Mouse (Mus musculus) liver, embryonic 14.5 days (tissue): Measurements from ENCODE around the gene Wdr86. TPM values are rescaled to one million over a fixed set of nuclear protein-coding genes. Genes with fewer than 3 reads are reported as not detected.

Experiments used
- ATAC-seq: fragments of 200-750 bp; cut with Nextera tagmentation; 2 replicates; pipeline ENCODE4 v1.8.0; 2017; ENCODE audit warnings: moderate number of reproducible peaks, mild to moderate bottlenecking, moderate library complexity; ENCODE audit not compliant: insufficient read depth
- DNase-seq, 3 experiments: peaks; one replicate each; pipeline ENCODE4 v3.0.0-alpha.2; 2012 to 2013; ENCODE audit warnings: low read depth in 3 of 3, low spot score in 3 of 3
- H3K27ac ChIP-seq: fragments of 300-500 bp; sonication (generic); 2 replicates; pipeline ENCODE4 v1.5.1; 2014; ENCODE audit warnings: moderate library complexity, mild to moderate bottlenecking, control low read depth, inconsistent platforms
- H3K27me3 ChIP-seq: fragments of 300-500 bp; sonication (generic); 2 replicates; pipeline ENCODE4 v1.6.1; 2014; ENCODE audit warnings: mild to moderate bottlenecking, low read length, moderate library complexity; ENCODE audit not compliant: control insufficient read depth, insufficient read depth
- H3K36me3 ChIP-seq: fragments of 300-500 bp; sonication (generic); replicated peaks from 2 replicates; pipeline ENCODE4 v1.6.1; 2014; ENCODE audit warnings: low read depth; ENCODE audit not compliant: control insufficient read depth, insufficient read depth
- H3K4me1 ChIP-seq, 2 experiments: fragments of 200-500 bp in 1 of 2; fragments of 300-500 bp in 1 of 2; sonication (generic) in 1 of 2; replicated peaks; 2 replicates each; pipeline ENCODE4 v1.6.1; 2012 to 2014; ENCODE audit warnings: antibody characterized with exemption in 1 of 2, inconsistent platforms in 1 of 2, low read length in 1 of 2; ENCODE audit not compliant: control insufficient read depth in 2 of 2, insufficient read depth in 2 of 2
- H3K4me2 ChIP-seq: fragments of 300-500 bp; sonication (generic); 2 replicates; pipeline ENCODE4 v1.6.1; 2014; ENCODE audit warnings: low read depth, mild to moderate bottlenecking, control low read depth, moderate library complexity
- H3K4me3 ChIP-seq, 2 experiments: fragments of 200-500 bp in 1 of 2; fragments of 300-500 bp in 1 of 2; sonication (generic) in 1 of 2; 2 replicates each; pipeline ENCODE4 v1.5.1; 2012 to 2014; ENCODE audit warnings: low read depth in 2 of 2, low read length in 2 of 2, mild to moderate bottlenecking in 2 of 2, control low read depth in 1 of 2, inconsistent platforms in 1 of 2, moderate library complexity in 1 of 2; ENCODE audit not compliant: insufficient read depth in 1 of 2
- H3K9ac ChIP-seq: fragments of 300-500 bp; sonication (generic); replicated peaks from 2 replicates; pipeline ENCODE4 v1.6.1; 2014; ENCODE audit warnings: mild to moderate bottlenecking, control low read depth, moderate library complexity
- H3K9me3 ChIP-seq: fragments of 300-500 bp; sonication (generic); 2 replicates; pipeline ENCODE4 v1.6.1; 2016; ENCODE audit warnings: low read length, mixed read lengths; ENCODE audit not compliant: control insufficient read depth
- CTCF ChIP-seq: IDR thresholded peaks from 2 replicates; pipeline ENCODE4 v1.5.1; 2016; ENCODE audit warnings: antibody characterized with exemption, low read depth, control low read depth
- EP300 ChIP-seq: IDR thresholded peaks from 2 replicates; pipeline ENCODE4 v1.6.1; 2016; ENCODE audit warnings: antibody characterized with exemption, low read depth
- WGBS: fragments of 180-500 bp; shearing (Covaris S2); extraction: QIAGEN DNeasy Blood & Tissue Kit; methylation state at CpG from one replicate; pipeline ENCODE4 v1.1.7; 2014; ENCODE audit not compliant: insufficient replicate concordance; 5-methylcytosine and 5-hydroxymethylcytosine counted together
- polyA plus RNA-seq, 2 experiments: library from polyadenylated mRNA; depleted of rRNA in 1 of 2; stranded (reverse) in 1 of 2; unstranded in 1 of 2; fragments of >200 nt; fragmentation: Nextera tagmentation in 1 of 2; extraction: Ambion mirVana in 1 of 2; gene quantifications; 2 replicates each; pipeline versions ENCODE4 v1.2.1 to v1.2.3; 2012 to 2014

Gene Wdr86
- polyA plus RNA-seq, 2 experiments, result 1.1 to 1.4 TPM

DNA sequence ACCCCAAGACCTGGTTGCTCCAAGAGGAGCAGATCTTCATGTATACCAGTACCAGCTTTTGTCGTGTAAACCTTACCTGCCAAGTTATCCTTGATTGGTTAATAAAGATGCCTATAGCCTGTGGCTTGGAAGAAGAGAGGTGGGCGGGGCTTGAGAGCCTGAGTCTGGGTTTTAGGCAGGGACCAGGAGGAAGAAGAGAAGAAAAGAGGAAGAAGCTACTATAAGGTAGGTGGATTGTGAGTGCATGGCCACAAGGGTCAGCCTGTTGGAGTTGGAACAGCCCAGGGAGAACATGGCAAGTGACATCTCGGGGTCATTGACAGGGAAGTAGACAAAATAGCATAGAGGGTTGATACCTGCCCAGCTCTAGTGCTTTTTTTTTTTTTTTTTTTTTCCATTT lies 10.7 kb downstream of the Wdr86 start:
- Histone ChIP-seq H3K4me3 (no peak overlapping the region), H3K9ac (no peak overlapping the region), H3K4me1 (peaks cover 0 to 3% of the 10 kb centered on the region in 2 experiments; a peak in 2 of 4 replicates), H3K27me3 (no peaks in the 10 kb centered on the region), H3K9me3 (no peaks in the 10 kb centered on the region), H3K4me2 (no peak overlapping the region), H3K36me3 (no peaks in the 10 kb centered on the region), H3K27ac (no peak overlapping the region)
- DNase-seq, result no peak
- no peak for ATAC-seq
- no peak for TF ChIP-seq CTCF
- no peak for TF ChIP-seq EP300
- WGBS, result 47% methylated on average over 3 of the region's 3 CpGs

- DNase-seq, result no peak
- no peak for ATAC-seq
- Histone ChIP-seq H3K36me3 (no peaks in the 10 kb centered on the region), H3K9ac (no peak overlapping the region), H3K4me2 (no peak overlapping the region), H3K27me3 (no peaks in the 10 kb centered on the region), H3K4me1 (peaks cover 0 to 3% of the 10 kb centered on the region in 2 experiments; a peak in 2 of 4 replicates), H3K4me3 (no peak overlapping the region), H3K27ac (no peak overlapping the region), H3K9me3 (no peaks in the 10 kb centered on the region)
- no peak for TF ChIP-seq EP300
- TF ChIP-seq CTCF, result no peak
- WGBS, result 72% methylated on average over 6 of the region's 6 CpGs
Measured at GRCm38 (mm10) chr5:24718076-24718475, 12.5 kb downstream of the Wdr86 start.

DNA sequence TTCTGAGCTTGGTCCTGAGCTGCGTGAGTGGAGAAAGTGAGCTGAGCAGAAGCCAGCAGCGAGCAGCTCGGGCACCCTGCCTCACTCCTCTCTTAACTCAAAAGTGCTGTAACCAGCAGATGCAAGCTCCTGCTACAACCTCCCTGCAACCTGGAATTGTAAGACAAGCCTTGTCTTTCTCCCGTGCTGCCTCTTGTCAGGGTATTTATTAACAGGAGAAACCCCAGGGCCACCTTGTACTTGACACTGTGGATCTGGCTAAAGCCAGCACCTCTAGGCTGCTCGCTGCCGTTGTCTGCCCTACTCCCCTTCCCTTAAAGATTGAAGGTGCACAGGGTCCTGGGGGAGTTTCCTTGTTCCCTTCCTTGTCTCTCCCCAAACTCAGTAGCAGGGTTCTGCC lies 16.5 kb downstream of the Wdr86 start:
- ATAC-seq, result no peak
- no peak overlapping the region for H3K4me2 ChIP-seq
- 62% methylated on average over 6 of the region's 6 CpGs for WGBS
- no peaks in the 10 kb centered on the region for H3K27me3 ChIP-seq
- H3K9ac ChIP-seq, result no peak overlapping the region
- H3K27ac ChIP-seq, result no peak overlapping the region
- H3K36me3 ChIP-seq, result no peaks in the 10 kb centered on the region; the same call in 1 of the 2 replicates
- no peaks in the 10 kb centered on the region for H3K9me3 ChIP-seq
- DNase-seq, result no peak
- peaks cover 3% of the 10 kb centered on the region in 2 experiments; a peak in 2 of 4 replicates for H3K4me1 ChIP-seq
- TF ChIP-seq CTCF, result no peak
- TF ChIP-seq EP300, result no peak
- no peak overlapping the region for H3K4me3 ChIP-seq

GRCm38 (mm10) chr5:24713199-24713598 lies 17.3 kb downstream of the Wdr86 start:
- Histone ChIP-seq H3K9me3 (no peaks in the 10 kb centered on the region), H3K27ac (no peak overlapping the region), H3K4me2 (no peak overlapping the region), H3K4me3 (no peak overlapping the region), H3K27me3 (no peaks in the 10 kb centered on the region), H3K4me1 (peaks cover 3% of the 10 kb centered on the region in 2 experiments; a peak in 2 of 4 replicates), H3K9ac (no peak overlapping the region), H3K36me3 (no peaks in the 10 kb centered on the region; the same call in 1 of the 2 replicates)
- 52% methylated on average over 2 of the region's 2 CpGs for WGBS
- ATAC-seq, result no peak
- DNase-seq, result no peak
- TF ChIP-seq CTCF, result no peak
- no peak for TF ChIP-seq EP300

DNA sequence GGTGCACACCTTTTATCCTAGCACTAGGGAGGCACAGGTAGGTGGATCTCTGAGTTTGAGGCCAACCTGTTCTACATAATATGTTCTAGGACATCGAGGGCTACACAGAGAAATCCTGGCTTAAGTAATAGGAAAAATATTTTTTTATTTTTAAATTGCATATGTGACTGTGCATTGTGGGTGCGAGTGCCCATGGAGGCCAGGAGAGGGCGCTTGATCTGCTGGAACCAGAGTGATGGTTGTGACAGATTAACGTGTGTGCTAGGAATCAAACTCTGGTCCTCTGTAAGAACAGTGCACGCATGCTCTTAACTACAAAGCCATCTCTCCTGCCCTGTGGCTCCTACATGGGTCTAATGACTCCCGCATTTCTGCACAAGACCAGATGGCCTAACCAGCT lies 18.9 kb downstream of the Wdr86 start:
- ATAC-seq, result no peak
- Histone ChIP-seq H3K36me3 (no peaks in the 10 kb centered on the region; the same call in 1 of the 2 replicates), H3K4me3 (no peak overlapping the region), H3K9ac (no peak overlapping the region), H3K9me3 (no peaks in the 10 kb centered on the region), H3K4me2 (no peak overlapping the region), H3K27ac (no peak overlapping the region), H3K4me1 (peaks cover under 1 to 3% of the 10 kb centered on the region in 2 experiments; a peak in 1 of 4 replicates), H3K27me3 (no peaks in the 10 kb centered on the region)
- WGBS, result 81% methylated on average over 6 of the region's 6 CpGs
- TF ChIP-seq CTCF (peak; percentile 59), EP300 (no peak)
- DNase-seq, result no peak
